Mouse (Mus musculus) heart, embryonic 10.5 days (tissue): ENCODE results near the gene Als2cl. TPM values are rescaled to one million over a fixed set of nuclear protein-coding genes. Genes with fewer than 3 reads are reported as not detected.

ENCODE experiments used
- DNase-seq: peaks from one replicate; pipeline ENCODE4 v3.0.0-alpha.2; 2017; ENCODE audit warnings: low spot score
- H3K27ac ChIP-seq: fragments of 300-500 bp; sonication (generic); 2 replicates; pipeline ENCODE4 v1.5.1; 2016; ENCODE audit warnings: mild to moderate bottlenecking
- H3K27me3 ChIP-seq: fragments of 300-500 bp; sonication (generic); 2 replicates; pipeline ENCODE4 v1.6.1; 2016; ENCODE audit warnings: mild to moderate bottlenecking; ENCODE audit not compliant: poor library complexity, insufficient read depth, severe bottlenecking
- H3K36me3 ChIP-seq: fragments of 300-500 bp; sonication (generic); 2 replicates; pipeline ENCODE4 v1.6.1; 2016; ENCODE audit warnings: mild to moderate bottlenecking, moderate library complexity
- H3K4me1 ChIP-seq: fragments of 300-500 bp; sonication (generic); 2 replicates; pipeline ENCODE4 v1.6.1; 2016; ENCODE audit warnings: mild to moderate bottlenecking
- H3K4me3 ChIP-seq: fragments of 300-500 bp; sonication (generic); 2 replicates; pipeline ENCODE4 v1.5.1; 2016; ENCODE audit warnings: mild to moderate bottlenecking, moderate library complexity
- H3K9me3 ChIP-seq: fragments of 300-500 bp; sonication (generic); 2 replicates; pipeline ENCODE4 v1.6.1; 2016; ENCODE audit warnings: mild to moderate bottlenecking, moderate library complexity
- WGBS: fragments of 180-500 bp; shearing (Covaris S2); methylation state at CpG from one replicate; pipeline ENCODE4 v1.1.7; 2016; 5-methylcytosine and 5-hydroxymethylcytosine counted together
- polyA plus RNA-seq: library from polyadenylated mRNA; unstranded; fragments of >200 nt; fragmentation: Nextera tagmentation; extraction: Ambion mirVana; gene quantifications from 2 replicates; pipeline ENCODE4 v1.2.1, GENCODE M21; 2016

The Als2cl gene
- polyA plus RNA-seq, 1 experiment from 2014 or later: 1.6 TPM

DNA sequence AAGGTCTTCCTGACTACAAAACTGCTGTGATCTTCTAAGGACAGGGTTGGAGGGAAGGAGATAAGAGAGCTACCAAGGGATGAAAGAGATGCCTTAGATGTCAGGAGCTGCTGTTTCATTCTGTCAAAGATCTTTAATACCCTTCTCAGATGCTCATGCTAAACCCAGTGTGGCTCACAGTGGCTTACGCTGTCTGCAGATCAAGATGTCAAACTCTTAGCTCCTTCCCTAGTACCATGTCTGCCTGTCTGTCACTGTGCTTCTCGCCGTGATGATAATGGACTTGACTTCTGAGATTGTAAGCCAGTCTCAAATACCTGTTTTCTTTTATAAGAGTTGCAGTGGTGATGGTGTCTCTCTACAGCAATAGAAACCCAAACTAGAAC lies 29.0 kb downstream of the Als2cl start:
- DNase-seq: no peak
- no peaks in the 10 kb centered on the region for H3K4me1 ChIP-seq
- no peak overlapping the region for H3K27ac ChIP-seq
- H3K4me3 ChIP-seq: no peak overlapping the region
- H3K27me3 ChIP-seq: peaks cover 14% of the 10 kb centered on the region; the same call in 1 of the 2 replicates
- no peaks in the 10 kb centered on the region for H3K36me3 ChIP-seq
- 78% methylated on average over 3 of the region's 3 CpGs for WGBS
- no peaks in the 10 kb centered on the region for H3K9me3 ChIP-seq

DNA sequence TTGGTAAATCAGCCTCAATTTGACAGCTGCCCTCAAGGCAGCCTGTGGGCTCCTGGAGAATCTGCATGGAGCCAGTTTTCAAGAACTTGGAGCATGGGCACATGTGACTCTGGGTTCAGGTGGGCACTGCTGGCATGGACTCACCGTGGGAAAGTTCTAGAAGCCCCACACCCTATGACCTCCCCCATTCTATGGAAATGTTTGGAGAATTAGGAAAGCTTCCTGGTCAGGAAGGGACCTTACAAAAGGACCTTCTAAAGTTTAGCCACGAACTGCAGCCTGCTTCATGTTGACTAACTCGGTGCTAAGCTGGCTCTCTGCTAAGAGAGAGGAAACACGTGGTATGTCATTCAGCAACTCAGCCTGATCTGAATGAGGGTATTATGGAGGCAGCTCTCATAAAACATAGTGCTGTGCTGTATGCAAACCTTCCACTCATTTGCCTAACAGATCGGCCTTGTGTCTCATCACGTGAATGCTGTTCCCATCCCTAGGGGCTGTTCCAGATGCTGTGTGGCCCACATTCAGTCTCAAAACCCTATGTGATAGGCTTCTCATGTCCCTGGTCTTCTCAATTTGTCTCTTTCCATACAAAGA lies 29.8 kb downstream of the Als2cl start:
- H3K4me3 ChIP-seq: no peak overlapping the region
- no peak for DNase-seq
- H3K4me1 ChIP-seq: no peaks in the 10 kb centered on the region
- H3K27me3 ChIP-seq: peaks cover 14% of the 10 kb centered on the region; the same call in 1 of the 2 replicates
- H3K27ac ChIP-seq: no peak overlapping the region
- no peaks in the 10 kb centered on the region for H3K36me3 ChIP-seq
- WGBS: 80% methylated on average over 6 of the region's 6 CpGs
- no peaks in the 10 kb centered on the region for H3K9me3 ChIP-seq

DNA sequence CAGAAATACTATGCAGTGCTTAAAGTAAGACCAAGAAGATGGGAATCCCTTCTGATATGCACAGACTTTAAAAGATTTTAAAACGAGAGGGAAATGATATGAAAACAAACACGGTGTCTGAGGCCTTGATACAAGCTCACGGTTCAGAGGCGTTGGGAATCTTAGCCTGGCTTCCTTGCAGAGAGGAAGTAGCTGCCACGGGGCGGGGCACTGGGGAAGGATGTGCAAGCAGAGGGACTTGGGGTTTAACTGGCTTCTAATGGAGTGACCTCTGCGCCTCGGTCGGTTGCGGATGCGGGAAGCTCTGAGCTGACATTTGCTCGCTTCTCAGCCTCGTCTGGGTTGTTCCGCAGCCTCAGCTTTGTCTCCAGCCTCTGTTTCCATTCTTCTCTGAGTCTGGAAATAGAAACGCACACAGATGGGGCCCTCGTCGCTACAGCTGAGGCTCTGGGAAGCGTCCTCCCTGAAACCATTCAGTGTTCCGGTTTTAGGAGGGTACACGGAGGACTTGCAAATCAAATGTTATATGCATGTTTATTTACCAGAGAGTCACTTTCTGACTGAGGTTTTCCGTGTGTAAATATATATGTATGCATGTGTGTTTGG lies 35.1 kb downstream of the Als2cl start:
- H3K27ac ChIP-seq: no peak overlapping the region
- H3K36me3 ChIP-seq: no peaks in the 10 kb centered on the region
- 0 out of 2 replicates have a peak, but pooled peaks cover 3% of the 10 kb centered on the region for H3K4me1 ChIP-seq
- WGBS: 44% methylated on average over 21 of the region's 21 CpGs
- no peak for DNase-seq
- no peaks in the 10 kb centered on the region for H3K9me3 ChIP-seq
- peaks cover 8% of the 10 kb centered on the region; the same call in 1 of the 2 replicates for H3K27me3 ChIP-seq
- 0 out of 2 replicates have a peak overlapping the region, but pooled peaks have one; percentile 5 for H3K4me3 ChIP-seq

DNA sequence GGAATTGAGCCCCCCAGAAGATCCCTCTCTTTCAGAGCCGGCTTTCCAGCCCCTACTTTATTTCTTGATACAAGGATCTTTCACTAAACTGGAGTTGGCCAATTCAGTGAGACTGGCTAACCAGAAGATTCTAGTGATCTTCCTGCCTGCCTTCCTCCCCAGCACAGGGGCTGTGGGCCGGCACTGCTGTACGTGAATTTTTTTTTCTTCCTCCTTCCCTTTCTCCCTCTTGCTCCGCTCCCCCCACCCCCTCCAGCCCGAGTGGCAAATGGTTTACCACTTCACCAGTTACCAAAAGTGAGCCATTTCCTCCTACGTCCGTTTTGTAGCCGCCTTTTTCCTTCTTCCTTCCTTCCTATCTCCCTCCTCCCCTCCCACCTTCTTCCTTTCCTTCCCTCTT lies 35.8 kb downstream of the Als2cl start:
- no peak overlapping the region for H3K4me3 ChIP-seq
- H3K4me1 ChIP-seq: 0 out of 2 replicates have a peak, but pooled peaks cover 3% of the 10 kb centered on the region
- H3K36me3 ChIP-seq: no peaks in the 10 kb centered on the region
- no peak for DNase-seq
- no peaks in the 10 kb centered on the region for H3K9me3 ChIP-seq
- WGBS: 56% methylated on average over 8 of the region's 8 CpGs
- no peak overlapping the region for H3K27ac ChIP-seq
- 0 out of 2 replicates have a peak, but pooled peaks cover 3% of the 10 kb centered on the region for H3K27me3 ChIP-seq

DNA sequence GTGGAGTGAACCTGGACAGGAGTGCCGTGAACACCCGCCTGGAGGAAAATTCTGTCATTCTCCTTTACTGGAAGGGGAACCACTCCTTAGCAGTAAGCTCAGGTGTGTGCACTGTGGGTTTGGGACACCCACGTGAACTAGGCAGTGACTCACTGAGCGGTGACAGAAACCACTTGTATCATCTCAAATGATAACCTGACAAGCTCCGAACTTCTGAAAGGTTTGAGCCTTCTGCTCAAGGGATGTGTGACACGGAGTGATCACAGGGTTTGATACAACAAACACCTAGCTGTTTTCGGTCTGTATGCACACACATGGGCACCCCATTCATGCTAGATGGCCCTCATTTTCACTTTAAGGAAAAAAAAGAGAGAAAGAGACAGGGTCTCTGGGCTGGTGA lies 37.1 kb downstream of the Als2cl start, which contains the start of gene Fam240a:
Fam240a (minus strand) TSS at position 76 of the 400 bp plus-strand sequence.
- no peak within 1 kb of the TSS for H3K4me3 ChIP-seq

DNA sequence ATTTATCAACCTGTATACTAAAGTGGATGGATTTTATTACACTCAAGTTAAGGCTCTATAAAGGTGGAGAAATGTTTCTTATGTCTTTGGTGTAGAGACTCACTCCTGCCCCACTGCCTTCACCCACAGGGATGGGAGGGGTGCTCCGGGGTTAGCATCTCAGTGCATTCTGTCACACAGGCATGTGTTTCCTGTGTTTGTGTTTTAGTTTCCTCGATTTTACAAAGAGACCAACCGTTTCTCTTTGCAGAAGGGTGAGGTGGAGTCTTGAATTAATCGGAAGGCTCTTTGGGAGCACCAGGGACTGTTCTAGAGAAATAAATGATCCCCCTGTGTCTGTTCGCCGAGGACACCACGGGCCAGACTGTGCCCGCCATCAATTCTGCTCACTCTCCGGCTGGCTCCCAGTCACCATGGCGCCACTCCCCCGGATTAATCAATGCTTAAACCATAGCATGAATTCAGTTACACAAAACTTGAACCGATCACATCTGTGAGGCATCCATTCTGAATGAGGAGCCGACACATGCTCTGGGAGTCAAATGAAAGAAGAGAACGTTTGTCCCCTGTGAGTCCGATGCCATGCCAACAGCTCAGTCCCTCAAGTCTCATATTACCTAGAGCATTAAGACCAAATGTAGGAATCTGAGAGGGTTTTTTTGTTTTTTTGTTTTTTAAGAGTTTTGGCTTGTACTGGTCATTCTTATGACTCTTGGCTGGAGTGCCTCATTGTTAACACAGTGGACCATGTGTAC lies 41.2 kb downstream of the Als2cl start:
- no peak for DNase-seq
- Histone ChIP-seq H3K27ac (no peak overlapping the region), H3K9me3 (no peaks in the 10 kb centered on the region), H3K27me3 (no peaks in the 10 kb centered on the region), H3K36me3 (no peaks in the 10 kb centered on the region), H3K4me3 (no peak overlapping the region), H3K4me1 (no peaks in the 10 kb centered on the region)
- WGBS: 69% methylated on average over 15 of the region's 15 CpGs

More for the DNA sequence above, 37.1 kb downstream of the Als2cl start, which contains the start of gene Fam240a:
- DNase-seq: no peak
- Histone ChIP-seq H3K4me1 (0 out of 2 replicates have a peak, but pooled peaks cover 3% of the 10 kb centered on the region), H3K27ac (no peak within 1 kb of the TSS), H3K36me3 (no peaks in the 10 kb centered on the region), H3K27me3 (0 out of 2 replicates have a peak, but pooled peaks cover 3% of the 10 kb centered on the region), H3K9me3 (no peaks in the 10 kb centered on the region)
- WGBS: 77% methylated on average over 7 of the region's 7 CpGs

DNA sequence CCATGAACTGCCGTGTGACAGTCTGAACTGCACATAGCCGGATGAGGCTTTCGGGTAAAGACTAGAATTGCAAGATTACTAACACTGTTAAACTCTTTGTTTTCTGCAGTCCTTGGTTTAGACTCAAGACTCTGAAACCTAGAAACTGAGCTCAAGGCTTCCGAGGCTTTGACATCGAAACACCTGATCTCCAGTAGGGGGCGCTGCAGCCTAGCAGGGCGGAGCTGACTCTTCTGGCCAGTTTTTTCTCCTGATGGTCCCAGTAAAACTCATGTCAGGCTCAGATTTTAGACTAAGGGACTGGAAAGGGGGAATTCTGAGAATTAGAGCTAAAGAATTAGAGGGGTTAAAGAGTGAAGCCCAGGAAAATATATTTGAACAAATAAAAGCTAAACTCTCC lies 43.1 kb downstream of the Als2cl start:
- Histone ChIP-seq H3K27ac (no peak overlapping the region), H3K27me3 (no peaks in the 10 kb centered on the region), H3K4me3 (no peak overlapping the region), H3K36me3 (no peaks in the 10 kb centered on the region), H3K4me1 (peaks cover 5% of the 10 kb centered on the region), H3K9me3 (no peaks in the 10 kb centered on the region)
- DNase-seq: peak; percentile 84
- 13% methylated on average over 7 of the region's 7 CpGs for WGBS

DNA sequence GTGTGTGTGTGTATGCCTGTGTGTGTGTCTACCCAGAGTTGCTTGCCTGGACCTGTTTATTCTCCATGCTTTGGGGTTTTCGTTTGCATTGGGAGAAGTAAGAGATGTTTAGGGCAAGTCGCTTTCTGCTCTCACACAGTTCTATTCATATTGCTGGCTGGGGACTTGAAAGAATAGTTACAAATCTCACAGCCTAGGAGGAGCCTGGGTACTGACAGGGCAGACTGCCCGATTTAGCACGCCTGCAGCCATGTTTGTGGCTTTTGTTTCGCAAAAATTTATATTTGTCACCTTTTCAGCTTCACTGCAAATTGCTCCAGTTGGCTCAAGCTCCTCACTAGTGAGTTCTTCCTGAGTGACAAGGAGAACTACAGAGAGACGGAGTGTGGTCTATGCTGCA lies 51.9 kb downstream of the Als2cl start:
- DNase-seq: no peak
- H3K27me3 ChIP-seq: no peaks in the 10 kb centered on the region
- no peak overlapping the region for H3K4me3 ChIP-seq
- 82% methylated on average over 6 of the region's 6 CpGs for WGBS
- peaks cover 8% of the 10 kb centered on the region for H3K4me1 ChIP-seq
- H3K36me3 ChIP-seq: no peaks in the 10 kb centered on the region
- H3K9me3 ChIP-seq: no peaks in the 10 kb centered on the region
- no peak overlapping the region for H3K27ac ChIP-seq

DNA sequence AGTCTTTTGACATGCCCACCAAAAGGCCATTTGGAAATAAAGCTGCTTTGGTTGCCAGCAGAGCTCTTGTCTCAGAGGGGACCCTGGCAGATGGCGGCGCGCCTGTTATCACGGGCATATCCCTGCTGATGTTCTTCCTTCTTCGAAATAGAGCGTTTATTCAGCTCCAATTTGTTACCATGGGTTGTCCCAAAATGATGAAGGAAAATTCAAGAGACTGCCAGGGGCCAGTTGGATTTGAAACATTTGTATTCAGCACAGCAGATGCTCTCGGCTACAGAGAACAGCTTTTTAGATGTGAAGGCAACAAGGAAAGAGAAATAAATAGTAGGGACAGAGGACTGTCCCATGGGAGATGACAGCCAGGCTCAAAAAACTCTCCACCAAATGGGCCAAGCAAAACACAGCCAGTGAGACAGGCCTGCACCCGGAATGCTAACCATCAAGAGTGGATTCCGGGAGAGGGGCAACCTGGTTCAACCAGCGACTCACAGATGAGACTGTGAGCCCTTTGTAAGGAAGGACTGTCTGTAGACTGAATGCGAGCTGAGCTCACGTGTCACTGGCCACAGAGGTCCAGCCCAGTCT lies 54.3 kb downstream of the Als2cl start:
- no peak for DNase-seq
- 77% methylated on average over 12 of the region's 12 CpGs for WGBS
- Histone ChIP-seq H3K4me1 (peaks cover 6% of the 10 kb centered on the region; the same call in 1 of the 2 replicates), H3K9me3 (no peaks in the 10 kb centered on the region), H3K4me3 (no peak overlapping the region), H3K36me3 (no peaks in the 10 kb centered on the region), H3K27me3 (no peaks in the 10 kb centered on the region), H3K27ac (no peak overlapping the region)

DNA sequence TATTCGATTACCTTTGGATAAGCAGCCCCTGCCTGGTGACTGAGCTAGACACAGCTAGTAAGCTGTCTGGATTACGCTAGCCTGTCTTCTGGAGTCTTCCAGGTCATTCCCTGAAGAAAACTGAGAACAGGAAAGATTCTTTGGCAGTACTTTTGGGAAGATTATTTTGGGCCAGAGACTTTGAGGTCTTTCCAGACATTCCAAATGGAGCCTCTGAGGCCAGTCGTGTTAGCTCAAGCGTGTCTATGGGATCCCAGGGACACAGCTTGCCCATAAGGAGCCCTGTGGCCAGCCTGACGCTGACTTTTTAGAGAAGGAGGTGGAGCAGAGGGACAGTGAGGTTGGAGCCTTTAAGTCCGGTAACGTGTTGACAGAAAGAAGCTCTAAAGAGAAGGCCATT lies 56.3 kb downstream of the Als2cl start:
- no peaks in the 10 kb centered on the region for H3K36me3 ChIP-seq
- WGBS: 79% methylated on average over 7 of the region's 7 CpGs

DNA sequence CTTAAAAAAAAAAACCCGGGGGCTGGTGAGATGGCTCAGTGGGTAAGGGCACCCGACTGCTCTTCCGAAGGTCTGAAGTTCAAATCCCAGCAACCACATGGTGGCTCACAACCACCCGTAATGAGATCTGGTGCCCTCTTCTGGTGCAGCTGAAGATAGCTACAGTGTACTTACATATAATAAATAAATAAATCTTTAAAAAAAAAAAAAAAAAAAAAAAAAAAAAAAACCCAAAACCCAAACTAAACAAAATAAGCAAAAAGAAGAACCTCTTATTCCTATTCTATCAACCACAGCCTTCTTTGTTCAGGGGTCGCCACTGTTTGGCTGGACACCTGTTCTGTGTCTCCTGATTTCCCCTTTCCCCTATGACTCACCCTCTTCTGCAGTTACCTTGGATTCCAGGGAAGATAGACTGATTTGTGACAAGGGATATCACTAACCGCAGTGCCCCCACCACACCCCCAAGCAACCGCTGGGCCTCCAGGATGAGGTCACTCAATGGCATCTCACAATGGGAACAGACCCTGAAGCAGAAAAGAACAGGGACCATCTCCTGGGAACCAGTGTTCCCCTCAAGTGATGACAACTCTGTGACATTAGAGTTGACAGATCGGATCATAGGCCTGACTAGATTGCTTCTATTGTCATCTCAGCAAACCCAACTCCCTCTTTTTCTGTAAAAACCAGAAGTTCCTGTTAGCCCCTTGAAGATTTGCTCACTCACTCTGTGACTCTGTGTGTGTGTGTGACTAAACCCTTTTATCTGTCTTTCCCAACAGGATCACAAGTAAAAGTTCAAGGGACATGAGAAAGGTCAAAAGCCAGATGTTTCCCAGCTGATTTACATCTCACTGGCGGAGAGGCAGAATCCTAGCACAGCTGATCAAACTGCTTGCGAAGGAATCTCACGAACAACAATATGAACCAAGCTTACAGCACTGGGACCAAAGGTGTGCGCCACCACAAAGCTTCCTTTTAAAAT lies 58.1 kb downstream of the Als2cl start:
- WGBS: 66% methylated on average over 12 of the region's 12 CpGs
- Histone ChIP-seq H3K4me3 (no peak overlapping the region), H3K4me1 (peaks cover 14% of the 10 kb centered on the region), H3K9me3 (no peaks in the 10 kb centered on the region), H3K27ac (no peak overlapping the region), H3K27me3 (peaks cover 4% of the 10 kb centered on the region; the same call in 1 of the 2 replicates), H3K36me3 (no peaks in the 10 kb centered on the region)
- DNase-seq: no peak

More for the DNA sequence above, 56.3 kb downstream of the Als2cl start:
- H3K4me3 ChIP-seq: no peak overlapping the region
- peaks cover 6% of the 10 kb centered on the region; the same call in 1 of the 2 replicates for H3K4me1 ChIP-seq
- no peaks in the 10 kb centered on the region for H3K9me3 ChIP-seq
- no peak for DNase-seq
- H3K27ac ChIP-seq: no peak overlapping the region
- no peaks in the 10 kb centered on the region for H3K27me3 ChIP-seq

DNA sequence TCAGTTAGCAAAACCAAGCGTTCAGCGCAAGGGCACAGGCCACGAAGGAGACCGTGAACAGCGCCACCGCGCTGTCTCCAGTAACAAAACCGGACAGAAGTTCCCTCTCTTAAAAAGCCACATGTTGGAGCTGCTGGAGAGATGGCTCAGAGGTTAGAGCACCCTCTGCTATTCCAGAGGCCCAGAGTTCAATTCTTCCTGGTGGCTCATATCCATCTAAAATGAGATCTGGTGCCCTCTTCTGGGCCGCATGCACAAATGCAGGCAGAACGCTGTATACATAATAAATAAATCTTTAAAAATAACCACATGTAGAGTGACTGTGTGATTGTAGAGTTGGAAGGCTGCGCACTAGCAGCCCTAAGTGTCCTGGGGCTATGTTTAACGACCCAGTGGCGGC lies 64.6 kb downstream of the Als2cl start:
- H3K36me3 ChIP-seq: no peaks in the 10 kb centered on the region
- no peak for DNase-seq
- WGBS: 21% methylated on average over 13 of the region's 13 CpGs
- H3K4me3 ChIP-seq: no peak overlapping the region
- peaks cover 44% of the 10 kb centered on the region for H3K4me1 ChIP-seq
- no peaks in the 10 kb centered on the region for H3K9me3 ChIP-seq
- no peak overlapping the region for H3K27ac ChIP-seq
- H3K27me3 ChIP-seq: peaks cover 33% of the 10 kb centered on the region
